Mouse (Mus musculus): Measurements from ENCODE around the gene BC049352. TPM values are rescaled to one million over a fixed set of nuclear protein-coding genes. Genes with fewer than 3 reads are reported as not detected.

BC049352 gene
- polyA plus RNA-seq, 1 experiment from 2014 or later: not detected

GRCm38 (mm10) chr9:45251990-45252389 is 70.2 kb downstream of the BC049352 start:
- Histone ChIP-seq H3K27ac (replicated peaks) (no peak overlapping the region), H3K4me1 (no peaks in the 10 kb centered on the region), H3K27me3 (replicated peaks) (peaks cover 9% of the 10 kb centered on the region), H3K9me3 (no peaks in the 10 kb centered on the region), H3K36me3 (no peaks in the 10 kb centered on the region), H3K4me2 (no peak overlapping the region), H3K4me3 (no peak overlapping the region), H3K9ac (no peak overlapping the region)
- 60% methylated on average over 4 of the region's 4 CpGs for WGBS
- no peak for ATAC-seq (ENCODE audit: extremely low read depth, insufficient number of reproducible peaks, low FRiP score, low TSS enrichment)

GRCm38 (mm10) chr9:45252395-45252794 is 70.6 kb downstream of the BC049352 start:
- no peaks in the 10 kb centered on the region for H3K9me3 ChIP-seq
- 47% methylated on average over 6 of the region's 6 CpGs for WGBS
- H3K4me1 ChIP-seq: no peaks in the 10 kb centered on the region
- no peak overlapping the region for H3K27ac ChIP-seq (replicated peaks)
- H3K27me3 ChIP-seq (replicated peaks): peaks cover 12% of the 10 kb centered on the region
- H3K4me3 ChIP-seq: no peak overlapping the region
- ATAC-seq (ENCODE audit: extremely low read depth, insufficient number of reproducible peaks, low FRiP score, low TSS enrichment): no peak
- H3K36me3 ChIP-seq: no peaks in the 10 kb centered on the region
- no peak overlapping the region for H3K9ac ChIP-seq
- H3K4me2 ChIP-seq: no peak overlapping the region

- Histone ChIP-seq H3K36me3 (no peaks in the 10 kb centered on the region), H3K27ac (replicated peaks) (no peak overlapping the region), H3K27me3 (replicated peaks) (peaks cover 15% of the 10 kb centered on the region), H3K4me1 (no peaks in the 10 kb centered on the region), H3K4me2 (no peak overlapping the region), H3K9ac (no peak overlapping the region), H3K4me3 (no peak overlapping the region), H3K9me3 (no peaks in the 10 kb centered on the region)
- WGBS: 51% methylated on average over 6 of the region's 6 CpGs
- ATAC-seq (ENCODE audit: extremely low read depth, insufficient number of reproducible peaks, low FRiP score, low TSS enrichment): no peak
Observed at GRCm38 (mm10) chr9:45254021-45254420, 72.2 kb downstream of the BC049352 start.

- no peak for ATAC-seq (ENCODE audit: extremely low read depth, insufficient number of reproducible peaks, low FRiP score, low TSS enrichment)
- no peak overlapping the region for H3K27ac ChIP-seq (replicated peaks)
- no peak overlapping the region for H3K4me3 ChIP-seq
- no peaks in the 10 kb centered on the region for H3K36me3 ChIP-seq
- H3K9me3 ChIP-seq: no peaks in the 10 kb centered on the region
- no peak overlapping the region for H3K4me2 ChIP-seq
- H3K4me1 ChIP-seq: no peaks in the 10 kb centered on the region
- 50% methylated on average over 4 of the region's 4 CpGs for WGBS
- H3K27me3 ChIP-seq (replicated peaks): peaks cover 15% of the 10 kb centered on the region
- no peak overlapping the region for H3K9ac ChIP-seq
Observed at GRCm38 (mm10) chr9:45254605-45255004, 72.8 kb downstream of the BC049352 start.

GRCm38 (mm10) chr9:45255431-45255830 is 73.6 kb downstream of the BC049352 start:
- no peaks in the 10 kb centered on the region for H3K9me3 ChIP-seq
- 75% methylated on average over 4 of the region's 4 CpGs for WGBS
- ATAC-seq (ENCODE audit: extremely low read depth, insufficient number of reproducible peaks, low FRiP score, low TSS enrichment): no peak

GRCm38 (mm10) chr9:45255967-45256366 is 74.2 kb downstream of the BC049352 start:
- Histone ChIP-seq H3K27me3 (replicated peaks) (peaks cover 21% of the 10 kb centered on the region), H3K4me3 (no peak overlapping the region), H3K9me3 (no peaks in the 10 kb centered on the region), H3K27ac (replicated peaks) (no peak overlapping the region), H3K9ac (no peak overlapping the region), H3K36me3 (no peaks in the 10 kb centered on the region), H3K4me1 (no peaks in the 10 kb centered on the region), H3K4me2 (no peak overlapping the region)
- ATAC-seq (ENCODE audit: extremely low read depth, insufficient number of reproducible peaks, low FRiP score, low TSS enrichment): no peak
- WGBS: 61% methylated on average over 5 of the region's 5 CpGs

More at GRCm38 (mm10) chr9:45255431-45255830, 73.6 kb downstream of the BC049352 start:
- H3K27me3 ChIP-seq (replicated peaks): peaks cover 18% of the 10 kb centered on the region
- H3K9ac ChIP-seq: no peak overlapping the region
- H3K4me2 ChIP-seq: no peak overlapping the region
- H3K4me3 ChIP-seq: no peak overlapping the region
- H3K4me1 ChIP-seq: no peaks in the 10 kb centered on the region
- H3K27ac ChIP-seq (replicated peaks): no peak overlapping the region
- H3K36me3 ChIP-seq: no peaks in the 10 kb centered on the region

GRCm38 (mm10) chr9:45259065-45259464 is 77.3 kb downstream of the BC049352 start:
- H3K4me3 ChIP-seq: no peak overlapping the region
- WGBS: 78% methylated on average over 13 of the region's 13 CpGs
- no peaks in the 10 kb centered on the region for H3K36me3 ChIP-seq
- H3K27me3 ChIP-seq (replicated peaks): peaks cover 33% of the 10 kb centered on the region
- no peak overlapping the region for H3K27ac ChIP-seq (replicated peaks)
- no peaks in the 10 kb centered on the region for H3K9me3 ChIP-seq
- H3K4me1 ChIP-seq: no peaks in the 10 kb centered on the region
- no peak overlapping the region for H3K9ac ChIP-seq
- H3K4me2 ChIP-seq: no peak overlapping the region
- no peak for ATAC-seq (ENCODE audit: extremely low read depth, insufficient number of reproducible peaks, low FRiP score, low TSS enrichment)

GRCm38 (mm10) chr9:45261466-45261865 is 79.7 kb downstream of the BC049352 start:
- no peaks in the 10 kb centered on the region for H3K9me3 ChIP-seq
- peaks cover 46% of the 10 kb centered on the region for H3K27me3 ChIP-seq (replicated peaks)
- no peak for ATAC-seq (ENCODE audit: extremely low read depth, insufficient number of reproducible peaks, low FRiP score, low TSS enrichment)
- no peaks in the 10 kb centered on the region for H3K4me1 ChIP-seq
- H3K4me2 ChIP-seq: no peak overlapping the region
- H3K36me3 ChIP-seq: no peaks in the 10 kb centered on the region
- WGBS: 52% methylated on average over 4 of the region's 4 CpGs
- H3K9ac ChIP-seq: no peak overlapping the region
- no peak overlapping the region for H3K27ac ChIP-seq (replicated peaks)
- no peak overlapping the region for H3K4me3 ChIP-seq

- H3K27ac ChIP-seq (replicated peaks): no peak overlapping the region
- H3K27me3 ChIP-seq (replicated peaks): peaks cover 50% of the 10 kb centered on the region
- WGBS: 65% methylated on average over 5 of the region's 5 CpGs
- no peak overlapping the region for H3K9ac ChIP-seq
- H3K9me3 ChIP-seq: no peaks in the 10 kb centered on the region
- no peak overlapping the region for H3K4me2 ChIP-seq
- H3K4me3 ChIP-seq: no peak overlapping the region
- ATAC-seq (ENCODE audit: extremely low read depth, insufficient number of reproducible peaks, low FRiP score, low TSS enrichment): no peak
- no peaks in the 10 kb centered on the region for H3K36me3 ChIP-seq
- H3K4me1 ChIP-seq: no peaks in the 10 kb centered on the region
Observed at GRCm38 (mm10) chr9:45261872-45262271, 80.1 kb downstream of the BC049352 start.

GRCm38 (mm10) chr9:45267099-45267498 is 85.3 kb downstream of the BC049352 start:
- no peak for ATAC-seq (ENCODE audit: extremely low read depth, insufficient number of reproducible peaks, low FRiP score, low TSS enrichment)
- Histone ChIP-seq H3K9me3 (no peaks in the 10 kb centered on the region), H3K27me3 (replicated peaks) (peaks cover 81% of the 10 kb centered on the region), H3K4me3 (no peak overlapping the region), H3K27ac (replicated peaks) (no peak overlapping the region), H3K36me3 (no peaks in the 10 kb centered on the region), H3K4me2 (no peak overlapping the region), H3K4me1 (peaks cover 7% of the 10 kb centered on the region; the same call in 1 of the 2 replicates), H3K9ac (no peak overlapping the region)
- WGBS: 71% methylated on average over 4 of the region's 4 CpGs

- no peak overlapping the region for H3K4me2 ChIP-seq
- H3K9ac ChIP-seq: 0 out of 2 replicates have a peak overlapping the region, but pooled peaks have one; percentile 71
- 55% methylated on average over 4 of the region's 4 CpGs for WGBS
- no peak overlapping the region for H3K4me3 ChIP-seq
- H3K27me3 ChIP-seq (replicated peaks): peaks cover 79% of the 10 kb centered on the region
- no peaks in the 10 kb centered on the region for H3K9me3 ChIP-seq
- H3K27ac ChIP-seq (replicated peaks): no peak overlapping the region
- no peak for ATAC-seq (ENCODE audit: extremely low read depth, insufficient number of reproducible peaks, low FRiP score, low TSS enrichment)
- no peaks in the 10 kb centered on the region for H3K36me3 ChIP-seq
- peaks cover 7% of the 10 kb centered on the region; the same call in 1 of the 2 replicates for H3K4me1 ChIP-seq
Observed at GRCm38 (mm10) chr9:45268079-45268478, 86.3 kb downstream of the BC049352 start.

GRCm38 (mm10) chr9:45268597-45269325 is 87.0 kb downstream of the BC049352 start, which contains the start of gene Il10ra:
Gene Il10ra, minus strand, starts transcription at chr9:45269149.
- Histone ChIP-seq H3K27me3 (replicated peaks) (peaks cover 79% of the 10 kb centered on the region), H3K9ac (peak within 1 kb of the TSS; percentile 71), H3K4me2 (peak within 1 kb of the TSS; percentile 71), H3K27ac (replicated peaks) (no peak within 1 kb of the TSS), H3K36me3 (no peaks in the 10 kb centered on the region), H3K9me3 (no peaks in the 10 kb centered on the region), H3K4me1 (peaks cover 7% of the 10 kb centered on the region; the same call in 1 of the 2 replicates), H3K4me3 (peak within 1 kb of the TSS; percentile 45)
- WGBS: 6% methylated on average over 36 of the region's 36 CpGs
- ATAC-seq (ENCODE audit: extremely low read depth, insufficient number of reproducible peaks, low FRiP score, low TSS enrichment): no peak
